In the genomic region with DNA sequence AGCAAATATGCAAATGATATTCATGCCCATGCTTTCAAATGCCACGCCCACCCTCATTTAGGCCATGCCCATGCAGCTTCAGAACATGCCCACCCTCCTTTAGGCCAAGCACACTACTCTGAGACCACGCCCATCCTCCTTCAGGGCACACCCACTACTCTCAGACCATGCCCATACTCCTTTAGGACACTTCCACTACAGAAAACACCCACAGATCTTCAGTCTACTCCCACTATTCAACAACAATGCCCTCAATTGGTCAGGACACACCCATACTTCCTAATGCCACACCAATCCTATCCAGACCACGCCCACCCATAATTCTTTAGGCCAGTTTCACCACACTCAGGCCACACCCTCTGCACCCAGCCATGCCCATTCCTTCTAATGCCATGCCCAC, we compare ENCODE assay signal across 12 mouse cellular contexts.
DNase-seq lines count a peak whose midpoint lies in the region; ATAC-seq and TF ChIP-seq lines count a peak whose summit lies in the region.
"Had no signal": no experiment of that assay in that cellular context is flagged by ENCODE, and none has a peak within 500 bp of the region (broad histone marks: within the 10 kb centered on the region; RNA-seq: fewer than 3 reads in every experiment).

No protein-coding gene starts in this region.

- 95% methylated on average over 3 of the region's 3 CpGs for WGBS in forebrain, postnatal 0 days
- 93% methylated on average over 3 of the region's 3 CpGs for WGBS in forebrain, embryonic 11.5 days
- WGBS in forebrain, embryonic 10.5 days, result 93% methylated on average over 3 of the region's 3 CpGs

- H3K27me3 ChIP-seq in forebrain, postnatal 0 days (ENCODE audit: insufficient read depth, low read length), result no peaks in the 10 kb centered on the region
- H3K27me3 ChIP-seq in forebrain, embryonic 11.5 days (ENCODE audit: control insufficient read depth, insufficient read depth, low read length), result no peaks in the 10 kb centered on the region
- H3K27me3 ChIP-seq in forebrain, embryonic 10.5 days (ENCODE audit: poor library complexity, severe bottlenecking), result no peaks in the 10 kb centered on the region
- H3K27me3 ChIP-seq: embryonic facial prominence, embryonic 13.5 days; liver, embryonic 15.5 days; stomach, embryonic 15.5 days had no signal

- no peak for ATAC-seq in forebrain, postnatal 0 days
- no peak for ATAC-seq in forebrain, embryonic 11.5 days (replicated peaks; ENCODE audit: low FRiP score)

- no peak overlapping the region for H3K9ac ChIP-seq in forebrain, postnatal 0 days
- H3K9ac ChIP-seq in forebrain, embryonic 11.5 days (ENCODE audit: low read length), result no peak overlapping the region
- H3K9ac ChIP-seq: embryonic facial prominence, embryonic 13.5 days; liver, embryonic 15.5 days; stomach, embryonic 15.5 days had no signal

- TF ChIP-seq CTCF in forebrain, postnatal 0 days (IDR thresholded peaks at IDR 0.05; ENCODE audit: low read depth), result no peak
- TF ChIP-seq CTCF in brain, embryonic 14.5 days (IDR thresholded peaks at IDR 0.05; ENCODE audit: borderline replicate concordance, extremely low read depth, insufficient read depth, insufficient read length), result no peak

- H3K4me1 ChIP-seq in forebrain, postnatal 0 days (ENCODE audit: insufficient read depth), result peaks cover 5% of the 10 kb centered on the region
- no peaks in the 10 kb centered on the region for H3K4me1 ChIP-seq in forebrain, embryonic 11.5 days (replicated peaks; ENCODE audit: control insufficient read depth, insufficient read depth, low read length)
- H3K4me1 ChIP-seq in forebrain, embryonic 10.5 days, result peaks cover 6% of the 10 kb centered on the region

- H3K27ac ChIP-seq in forebrain, postnatal 0 days (ENCODE audit: low read depth, low read length), result no peak overlapping the region
- no peak overlapping the region for H3K27ac ChIP-seq in forebrain, embryonic 11.5 days (ENCODE audit: low read depth, low read length)
- H3K27ac ChIP-seq in forebrain, embryonic 10.5 days, result no peak overlapping the region
- H3K27ac ChIP-seq: embryonic facial prominence, embryonic 13.5 days; liver, embryonic 15.5 days; stomach, embryonic 15.5 days had no signal

- no peaks in the 10 kb centered on the region for H3K9me3 ChIP-seq in forebrain, postnatal 0 days (ENCODE audit: low read length)
- peaks cover 2% of the 10 kb centered on the region; the same call in 1 of the 2 replicates for H3K9me3 ChIP-seq in forebrain, embryonic 11.5 days (ENCODE audit: control insufficient read depth, low read length)
- H3K9me3 ChIP-seq in forebrain, embryonic 10.5 days, result peaks cover 25% of the 10 kb centered on the region
- H3K9me3 ChIP-seq: stomach, embryonic 15.5 days had no signal

- H3K36me3 ChIP-seq in forebrain, postnatal 0 days (ENCODE audit: insufficient read depth), result no peaks in the 10 kb centered on the region
- no peaks in the 10 kb centered on the region for H3K36me3 ChIP-seq in forebrain, embryonic 11.5 days (ENCODE audit: control insufficient read depth, insufficient read depth, low read length)
- H3K36me3 ChIP-seq in forebrain, embryonic 10.5 days (replicated peaks), result 0 out of 2 replicates have a peak, but pooled peaks cover 3% of the 10 kb centered on the region
- H3K36me3 ChIP-seq: embryonic facial prominence, embryonic 13.5 days; liver, embryonic 15.5 days; stomach, embryonic 15.5 days had no signal

- no peak overlapping the region for H3K4me3 ChIP-seq in forebrain, postnatal 0 days (ENCODE audit: low read depth, low read length)
- no peak overlapping the region for H3K4me3 ChIP-seq in forebrain, embryonic 11.5 days (ENCODE audit: low read depth, low read length)
- no peak overlapping the region for H3K4me3 ChIP-seq in forebrain, embryonic 10.5 days
- H3K4me3 ChIP-seq: embryonic facial prominence, embryonic 13.5 days; liver, embryonic 15.5 days; stomach, embryonic 15.5 days had no signal

- no peak for TF ChIP-seq POLR2A in brain, embryonic 14.5 days (IDR thresholded peaks at IDR 0.05; ENCODE audit: borderline replicate concordance, extremely low read depth, insufficient read depth, insufficient read length, poor library complexity, severe bottlenecking)

- no peak overlapping the region for H3K4me2 ChIP-seq in forebrain, postnatal 0 days (ENCODE audit: low read depth)
- no peak overlapping the region for H3K4me2 ChIP-seq in forebrain, embryonic 11.5 days (ENCODE audit: low read depth, low read length, severe bottlenecking)
- H3K4me2 ChIP-seq: embryonic facial prominence, embryonic 13.5 days; liver, embryonic 15.5 days; stomach, embryonic 15.5 days had no signal

- peak; percentile 1 for DNase-seq in forebrain, postnatal 0 days
- no peak for DNase-seq in forebrain, embryonic 11.5 days (ENCODE audit: low spot score)
- DNase-seq in right cerebral cortex, postnatal 10 days (ENCODE audit: low spot score in 2 of 2), result peak; percentile 38 to 70
- no peak for DNase-seq in right cerebral cortex, postnatal 36 days (ENCODE audit: low spot score in 2 of 2)
- peak; percentile 1 for DNase-seq in brain, embryonic 14.5 days (ENCODE audit: low read depth)
- peak; percentile 19 for DNase-seq in testis, postnatal 14 days (ENCODE audit: low spot score)
- DNase-seq in forebrain, embryonic 10.5 days (ENCODE audit: extremely low spot score, low spot score), result no peak
- no peak for DNase-seq in heart, adult 8-10 months (ENCODE audit: low spot score)
- DNase-seq: midbrain, embryonic 14.5 days had no signal

Comparison
In these comparisons a context has a peak if more than half of its experiments do, and no peak if none do; other contexts are left out.
1. DNase-seq: peak in forebrain, postnatal 0 days (single experiment), right cerebral cortex, postnatal 10 days (2 of 2), brain, embryonic 14.5 days (single experiment) and testis, postnatal 14 days (single experiment); none in forebrain, embryonic 11.5 days (single experiment), right cerebral cortex, postnatal 36 days (0 of 2), forebrain, embryonic 10.5 days (single experiment) and heart, adult 8-10 months (single experiment).